Mouse (Mus musculus) midbrain, embryonic 10.5 days (tissue): ENCODE data around the gene Cdhr3. TPM values are rescaled to one million over a fixed set of nuclear protein-coding genes. Genes with fewer than 3 reads are reported as not detected.
A peak's percentile ranks its signal among the peaks of the same experiment; 100 is the strongest.
"Not testable (repeated sequence)": the region's sequence is repeated elsewhere in the genome, so short reads cannot be mapped to it uniquely, and the experiment has no call there.

Experiments used
- DNase-seq: peaks from one replicate; pipeline ENCODE4 v3.0.0-alpha.2; 2017; ENCODE audit warnings: low spot score
- H3K27ac ChIP-seq: fragments of 300-500 bp; sonication (generic); replicated peaks from 2 replicates; pipeline ENCODE4 v1.5.1; 2016; ENCODE audit warnings: mild to moderate bottlenecking
- H3K27me3 ChIP-seq: fragments of 300-500 bp; sonication (generic); 2 replicates; pipeline ENCODE4 v1.6.1; 2016; ENCODE audit warnings: low read depth, mild to moderate bottlenecking; ENCODE audit not compliant: poor library complexity, severe bottlenecking
- H3K36me3 ChIP-seq: fragments of 300-500 bp; sonication (generic); 2 replicates; pipeline ENCODE4 v1.6.1; 2016; ENCODE audit warnings: mild to moderate bottlenecking, moderate library complexity
- H3K4me1 ChIP-seq: fragments of 300-500 bp; sonication (generic); 2 replicates; pipeline ENCODE4 v1.6.1; 2016
- H3K4me3 ChIP-seq: fragments of 300-500 bp; sonication (generic); 2 replicates; pipeline ENCODE4 v1.5.1; 2016; ENCODE audit warnings: mild to moderate bottlenecking, moderate library complexity
- H3K9me3 ChIP-seq: fragments of 300-500 bp; sonication (generic); replicated peaks from 2 replicates; pipeline ENCODE4 v1.6.1; 2016; ENCODE audit warnings: mild to moderate bottlenecking
- WGBS: fragments of 180-500 bp; shearing (Covaris S2); methylation state at CpG from one replicate; pipeline ENCODE4 v1.1.7; 2016; 5-methylcytosine and 5-hydroxymethylcytosine counted together
- polyA plus RNA-seq: library from polyadenylated mRNA; unstranded; fragments of >200 nt; fragmentation: Nextera tagmentation; extraction: Ambion mirVana; gene quantifications from 2 replicates; pipeline ENCODE4 v1.2.1, GENCODE M21; 2016

The Cdhr3 gene
- polyA plus RNA-seq, 1 experiment from 2014 or later = not detected

DNA sequence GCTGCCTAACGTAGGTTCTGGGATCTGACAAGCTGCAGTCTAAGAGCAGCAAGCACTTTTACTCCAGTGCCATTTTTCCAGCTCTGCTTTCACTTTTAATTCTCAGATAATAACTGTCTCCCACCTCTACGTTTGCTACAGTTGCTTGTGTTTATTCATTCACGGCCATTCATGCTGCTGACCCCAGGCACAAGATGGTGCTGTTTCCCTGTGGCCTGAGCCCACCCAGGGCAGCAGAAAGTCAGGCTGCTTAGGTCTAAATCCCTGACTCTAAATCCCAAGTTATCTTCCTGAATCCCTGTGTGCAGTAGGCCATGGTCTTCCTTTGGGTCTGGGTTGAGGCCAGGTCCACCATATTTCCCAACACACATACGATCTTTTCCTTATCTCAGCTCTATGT lies 26.3 kb downstream of the Cdhr3 start:
- 70% methylated on average over 4 of the region's 4 CpGs for WGBS
- Histone ChIP-seq H3K36me3 (no peaks in the 10 kb centered on the region), H3K9me3 (0 out of 2 replicates have a peak, but pooled peaks cover 4% of the 10 kb centered on the region), H3K4me1 (peaks cover 15% of the 10 kb centered on the region), H3K27ac (no peak overlapping the region), H3K4me3 (no peak overlapping the region), H3K27me3 (no peaks in the 10 kb centered on the region)
- DNase-seq = no peak

DNA sequence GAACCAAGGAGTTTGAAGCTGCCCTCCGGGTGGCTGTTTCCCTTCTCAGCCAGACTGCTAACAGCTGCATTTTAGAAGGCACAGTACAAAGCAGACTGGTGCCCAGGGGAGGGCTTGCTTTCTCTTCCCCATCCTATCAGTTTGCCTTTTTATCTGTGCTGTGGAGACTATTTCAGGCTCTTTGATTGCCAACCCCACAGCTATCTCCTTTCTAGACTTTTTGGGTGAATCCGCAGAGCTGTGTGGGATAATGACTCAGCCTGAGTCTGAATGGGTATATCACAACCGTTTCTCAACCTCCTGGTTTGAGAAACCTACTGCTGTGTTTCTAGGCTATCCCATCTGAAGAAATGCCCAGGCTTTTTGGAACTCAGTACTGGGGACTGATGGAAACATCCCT lies 27.5 kb downstream of the Cdhr3 start:
- 75% methylated on average over 3 of the region's 3 CpGs for whole genome bisulfite sequencing
- Histone ChIP-seq H3K27me3 (no peaks in the 10 kb centered on the region), H3K4me1 (peaks cover 20% of the 10 kb centered on the region), H3K4me3 (no peak overlapping the region), H3K27ac (no peak overlapping the region), H3K9me3 (no peaks in the 10 kb centered on the region), H3K36me3 (no peaks in the 10 kb centered on the region)
- DNase-seq = no peak

DNA sequence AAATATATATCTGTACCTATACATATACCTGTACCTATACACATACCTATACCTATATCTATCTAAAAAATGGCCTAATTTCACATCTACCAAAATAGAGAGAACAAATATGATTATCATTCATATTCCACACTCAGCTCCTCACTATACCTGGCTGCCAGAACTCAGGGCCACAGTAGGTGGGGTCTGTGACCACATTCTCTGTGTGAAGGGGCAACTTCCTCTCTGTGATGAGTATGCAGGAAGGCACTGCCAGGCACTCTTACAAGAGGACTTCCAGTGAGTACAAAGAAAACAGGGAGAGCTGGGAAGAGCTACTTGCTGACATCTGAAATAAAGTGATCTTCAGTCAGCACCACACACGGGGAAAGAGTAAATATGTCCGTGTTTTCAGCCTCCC lies 28.4 kb downstream of the Cdhr3 start:
- H3K36me3 ChIP-seq = no peaks in the 10 kb centered on the region
- DNase-seq = no peak
- no peak overlapping the region for H3K27ac ChIP-seq
- H3K9me3 ChIP-seq = no peaks in the 10 kb centered on the region
- H3K27me3 ChIP-seq = no peaks in the 10 kb centered on the region
- H3K4me3 ChIP-seq = no peak overlapping the region
- WGBS = 77% methylated on average over 2 of the region's 2 CpGs
- peaks cover 22% of the 10 kb centered on the region for H3K4me1 ChIP-seq

DNA sequence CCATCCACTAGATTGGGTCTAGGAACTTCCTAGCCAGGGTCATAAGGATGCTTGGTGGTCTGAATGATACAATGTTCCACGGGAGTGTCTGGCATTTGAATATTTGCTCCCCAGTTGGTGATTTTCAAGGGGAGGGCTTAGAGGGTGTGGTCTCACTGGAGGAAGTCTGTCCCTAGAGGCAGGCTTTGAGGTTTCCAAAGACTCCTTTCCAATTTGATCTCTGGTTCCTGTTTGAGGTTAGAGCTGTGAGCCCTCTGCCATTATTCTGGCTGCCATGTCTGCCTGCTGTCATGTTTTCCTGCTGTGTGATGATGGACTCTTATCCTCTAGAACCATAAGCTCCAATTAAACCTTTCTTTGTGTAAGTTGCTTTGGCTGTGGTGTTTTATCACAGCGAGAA lies 29.4 kb downstream of the Cdhr3 start:
- H3K4me1 ChIP-seq = peaks cover 25% of the 10 kb centered on the region
- 83% methylated on average over 2 of the region's 2 CpGs for WGBS
- no peaks in the 10 kb centered on the region for H3K36me3 ChIP-seq
- H3K27ac ChIP-seq = no peak overlapping the region
- H3K4me3 ChIP-seq = no peak overlapping the region
- no peaks in the 10 kb centered on the region; the same call in 1 of the 2 replicates for H3K27me3 ChIP-seq
- DNase-seq = no peak
- no peaks in the 10 kb centered on the region for H3K9me3 ChIP-seq

DNA sequence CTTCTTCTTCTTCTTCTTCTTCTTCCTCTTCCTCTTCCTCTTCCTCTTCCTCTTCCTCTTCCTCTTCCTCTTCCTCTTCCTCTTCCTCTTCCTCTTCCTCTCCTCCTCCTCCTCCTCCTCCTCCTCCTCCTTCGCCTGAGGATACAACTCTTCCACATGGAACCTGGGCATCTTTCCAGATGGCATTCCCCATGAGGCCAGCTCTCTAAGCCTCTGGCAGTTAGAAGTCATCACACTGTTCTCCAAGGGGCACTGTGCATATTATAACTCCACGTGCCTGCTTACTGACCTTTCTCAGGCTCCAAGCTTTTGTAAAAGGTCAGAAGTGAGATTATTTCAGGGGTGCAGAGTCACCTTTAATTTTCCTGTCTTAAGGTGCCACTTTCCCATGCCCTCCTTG lies 30.3 kb downstream of the Cdhr3 start:
- DNase-seq, H3K9me3 ChIP-seq, H3K27me3 ChIP-seq, H3K36me3 ChIP-seq, H3K4me3 ChIP-seq, H3K27ac ChIP-seq: not testable (repeated sequence)
- WGBS = 81% methylated on average over 2 of the region's 2 CpGs
- peaks cover 34% of the 10 kb centered on the region for H3K4me1 ChIP-seq

DNA sequence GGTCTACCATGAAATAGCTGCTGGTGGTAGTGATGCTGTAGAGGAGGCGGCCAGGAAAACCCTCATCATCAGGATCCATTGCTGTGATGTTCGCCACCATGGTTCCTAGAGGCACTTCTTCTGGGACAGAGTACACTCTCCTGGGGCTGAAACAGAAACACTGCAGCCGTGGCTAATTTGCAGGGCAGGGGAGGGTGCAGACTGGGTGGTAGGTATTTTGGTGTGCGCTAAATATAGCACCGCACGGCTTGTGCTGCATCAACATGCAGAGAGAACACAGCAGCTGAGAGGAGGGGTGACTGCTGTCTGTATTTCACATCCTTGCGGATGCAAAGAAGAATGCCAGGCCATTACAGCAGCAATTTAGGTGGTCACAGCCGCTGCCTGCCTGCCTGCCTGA lies 31.0 kb downstream of the Cdhr3 start:
- WGBS = 70% methylated on average over 8 of the region's 8 CpGs
- DNase-seq = no peak
- Histone ChIP-seq H3K4me3 (no peak overlapping the region), H3K9me3 (no peaks in the 10 kb centered on the region), H3K4me1 (peaks cover 41% of the 10 kb centered on the region), H3K27ac (peak overlapping the region; percentile 60), H3K36me3 (no peaks in the 10 kb centered on the region), H3K27me3 (no peaks in the 10 kb centered on the region; the same call in 1 of the 2 replicates)

DNA sequence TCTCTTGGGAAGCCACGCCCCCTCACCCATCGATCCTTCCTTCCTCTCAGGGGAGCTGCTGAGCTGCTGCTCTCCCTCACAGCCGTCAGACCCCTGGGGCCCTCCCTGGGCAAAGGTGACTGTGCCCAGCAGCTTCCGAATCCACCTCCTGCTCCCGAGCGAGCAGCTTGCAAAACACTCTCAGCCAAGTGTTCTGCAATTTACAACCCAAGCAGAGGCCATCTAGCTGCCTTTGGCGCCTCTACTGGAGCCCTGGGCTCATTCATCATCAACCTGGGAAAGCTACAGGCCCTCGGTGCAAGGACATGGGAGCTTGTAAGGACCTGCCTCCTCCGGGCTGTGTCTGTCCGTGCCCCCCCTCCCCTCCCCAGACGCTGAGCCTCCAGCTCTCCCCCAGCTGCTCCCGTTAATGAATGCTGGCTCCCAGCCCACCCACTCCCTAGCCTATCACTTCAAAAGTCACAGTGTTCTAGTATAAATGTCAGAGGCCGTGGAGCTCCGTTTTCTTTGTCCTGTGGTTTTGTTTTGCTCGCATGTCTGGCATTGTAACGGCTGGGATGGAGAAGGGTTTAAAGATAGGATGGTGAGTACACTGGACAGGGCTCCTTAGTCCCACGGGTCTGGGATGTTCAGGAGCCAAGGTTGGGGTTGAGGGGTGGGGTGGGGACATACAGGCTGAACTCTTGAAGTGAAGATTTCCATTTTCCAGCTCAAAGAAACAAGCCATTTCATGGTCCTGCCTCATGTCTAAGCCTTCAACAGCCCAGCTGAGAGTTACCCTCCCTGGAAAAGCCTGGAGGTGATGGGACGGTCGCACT lies 35.2 kb downstream of the Cdhr3 start:
- WGBS = 15% methylated on average over 19 of the region's 19 CpGs
- no peaks in the 10 kb centered on the region for H3K36me3 ChIP-seq
- peak overlapping the region; percentile 86 for H3K27ac ChIP-seq
- peaks cover 55% of the 10 kb centered on the region for H3K4me1 ChIP-seq
- peak overlapping the region; percentile 42 for H3K4me3 ChIP-seq
- no peaks in the 10 kb centered on the region; the same call in 1 of the 2 replicates for H3K27me3 ChIP-seq
- no peaks in the 10 kb centered on the region for H3K9me3 ChIP-seq
- peak; percentile 65 for DNase-seq

DNA sequence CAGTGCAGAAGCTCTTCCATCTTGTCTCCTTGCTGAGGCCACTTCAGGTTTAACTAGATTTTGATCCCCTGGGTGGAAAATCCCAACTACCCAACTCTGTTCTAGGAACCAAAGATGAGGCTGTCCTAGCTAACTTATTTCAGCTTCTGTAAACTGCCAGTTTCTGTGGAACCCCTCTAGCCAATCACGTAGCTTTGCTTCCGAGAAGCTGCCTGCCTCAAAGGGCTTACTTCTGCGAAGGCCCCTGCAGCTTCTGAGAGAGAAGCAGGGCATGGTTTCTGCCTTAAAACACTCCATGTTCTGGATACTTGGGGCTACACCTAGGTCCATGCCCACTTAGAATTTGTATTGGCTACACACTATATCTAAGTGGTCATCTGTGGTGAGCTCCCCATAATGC lies 36.1 kb downstream of the Cdhr3 start:
- Histone ChIP-seq H3K9me3 (no peaks in the 10 kb centered on the region), H3K36me3 (no peaks in the 10 kb centered on the region), H3K27me3 (no peaks in the 10 kb centered on the region; the same call in 1 of the 2 replicates), H3K27ac (no peak overlapping the region), H3K4me3 (no peak overlapping the region), H3K4me1 (peaks cover 49% of the 10 kb centered on the region)
- no peak for DNase-seq
- WGBS = 52% methylated on average over 3 of the region's 3 CpGs

DNA sequence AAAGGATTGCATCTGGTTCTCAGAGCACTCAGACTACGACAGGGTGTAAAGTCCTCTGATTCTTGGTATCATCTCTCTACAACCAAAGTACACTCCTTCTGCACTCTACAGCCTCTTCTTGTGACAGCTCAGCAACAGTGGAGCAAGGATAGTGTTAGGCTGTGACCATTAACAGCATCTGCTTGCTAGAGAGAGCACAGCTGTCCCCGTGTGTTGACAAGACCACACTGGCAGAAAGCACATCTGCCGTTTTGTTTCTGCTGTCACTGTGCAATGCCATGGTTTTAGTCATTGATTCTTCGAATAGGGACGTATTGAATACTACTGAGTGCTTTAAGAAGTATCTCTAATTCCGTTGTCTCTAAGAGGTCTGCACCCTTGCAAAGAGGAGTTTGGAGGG lies 36.6 kb downstream of the Cdhr3 start:
- no peaks in the 10 kb centered on the region; the same call in none of the 2 replicates for H3K27me3 ChIP-seq
- H3K9me3 ChIP-seq = no peaks in the 10 kb centered on the region
- peaks cover 46% of the 10 kb centered on the region for H3K4me1 ChIP-seq
- H3K4me3 ChIP-seq = no peak overlapping the region
- DNase-seq = no peak
- WGBS = 82% methylated on average over 6 of the region's 6 CpGs
- no peaks in the 10 kb centered on the region for H3K36me3 ChIP-seq
- H3K27ac ChIP-seq = no peak overlapping the region

DNA sequence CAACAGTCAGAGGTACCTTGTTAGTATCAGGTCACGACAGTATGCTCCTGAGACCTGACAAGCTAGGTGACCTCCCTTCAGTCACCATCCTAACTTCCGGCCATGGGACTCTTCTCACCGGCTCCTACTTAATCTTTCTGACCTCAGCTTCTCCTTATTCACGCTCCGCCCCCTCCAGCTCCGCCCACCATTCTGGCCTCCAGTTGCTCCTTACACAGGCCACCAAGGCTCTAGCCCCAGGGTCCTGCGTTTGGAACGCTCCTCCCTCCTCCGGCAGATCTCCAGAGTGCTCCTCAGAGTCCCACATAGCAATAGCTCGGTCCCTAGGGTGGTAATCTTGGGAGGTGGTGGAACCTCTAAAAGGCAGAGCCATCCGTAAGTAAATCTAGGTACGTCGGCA lies 38.9 kb downstream of the Cdhr3 start:
- DNase-seq = no peak
- Histone ChIP-seq H3K9me3 (no peaks in the 10 kb centered on the region), H3K27me3 (no peaks in the 10 kb centered on the region; the same call in none of the 2 replicates), H3K4me1 (peaks cover 39% of the 10 kb centered on the region), H3K27ac (0 out of 2 replicates have a peak overlapping the region, but pooled peaks have one; percentile 55), H3K4me3 (no peak overlapping the region), H3K36me3 (no peaks in the 10 kb centered on the region)
- WGBS = 68% methylated on average over 13 of the region's 13 CpGs

DNA sequence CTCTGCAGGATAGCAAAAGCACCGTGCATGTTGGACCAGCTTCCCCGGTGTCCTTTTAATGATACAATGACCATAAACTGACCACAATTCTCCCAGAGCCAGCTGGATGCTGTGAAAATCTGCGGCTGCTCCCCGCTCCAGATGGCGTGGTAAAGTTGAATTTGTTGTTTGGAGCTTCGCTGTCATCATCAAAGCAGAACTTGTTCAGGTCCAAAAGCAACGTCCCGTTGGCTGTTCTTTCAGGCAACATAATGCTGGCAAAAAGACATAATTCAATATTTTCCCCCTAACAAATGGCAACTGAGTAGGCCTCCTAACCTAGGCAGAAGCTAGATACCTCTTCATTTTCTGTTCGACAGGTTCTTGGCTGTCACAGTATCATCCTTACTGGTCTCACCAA lies 39.4 kb downstream of the Cdhr3 start:
- no peaks in the 10 kb centered on the region for H3K36me3 ChIP-seq
- 92% methylated on average over 9 of the region's 9 CpGs for WGBS
- no peak for DNase-seq
- H3K27ac ChIP-seq = no peak overlapping the region
- H3K9me3 ChIP-seq = no peaks in the 10 kb centered on the region
- peaks cover 36% of the 10 kb centered on the region for H3K4me1 ChIP-seq
- no peaks in the 10 kb centered on the region; the same call in none of the 2 replicates for H3K27me3 ChIP-seq
- no peak overlapping the region for H3K4me3 ChIP-seq

DNA sequence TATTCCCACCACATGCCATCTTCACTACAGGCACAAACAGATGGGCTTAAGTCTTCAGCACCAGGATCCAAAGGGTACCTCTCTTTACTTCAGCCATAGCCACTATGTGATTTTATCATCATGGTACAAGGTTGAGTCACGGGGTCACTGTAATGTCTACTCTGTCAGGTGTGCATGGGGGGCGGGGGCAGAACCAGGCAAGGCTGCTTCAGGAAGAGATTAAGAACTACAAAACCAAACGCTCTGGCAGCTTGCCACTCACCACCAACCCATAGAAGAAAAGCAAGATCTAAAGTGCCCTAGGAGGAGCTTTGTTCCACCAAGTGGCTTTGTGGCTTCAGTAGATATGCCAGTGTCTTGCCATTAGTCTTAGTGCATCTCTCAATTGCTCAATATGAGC lies 44.3 kb downstream of the Cdhr3 start:
- no peaks in the 10 kb centered on the region for H3K9me3 ChIP-seq
- no peak for DNase-seq
- no peaks in the 10 kb centered on the region for H3K36me3 ChIP-seq
- no peak overlapping the region for H3K27ac ChIP-seq
- H3K4me1 ChIP-seq = peaks cover 16% of the 10 kb centered on the region
- WGBS = 89% methylated on average over 3 of the region's 3 CpGs
- no peak overlapping the region for H3K4me3 ChIP-seq
- H3K27me3 ChIP-seq = no peaks in the 10 kb centered on the region; the same call in 1 of the 2 replicates

DNA sequence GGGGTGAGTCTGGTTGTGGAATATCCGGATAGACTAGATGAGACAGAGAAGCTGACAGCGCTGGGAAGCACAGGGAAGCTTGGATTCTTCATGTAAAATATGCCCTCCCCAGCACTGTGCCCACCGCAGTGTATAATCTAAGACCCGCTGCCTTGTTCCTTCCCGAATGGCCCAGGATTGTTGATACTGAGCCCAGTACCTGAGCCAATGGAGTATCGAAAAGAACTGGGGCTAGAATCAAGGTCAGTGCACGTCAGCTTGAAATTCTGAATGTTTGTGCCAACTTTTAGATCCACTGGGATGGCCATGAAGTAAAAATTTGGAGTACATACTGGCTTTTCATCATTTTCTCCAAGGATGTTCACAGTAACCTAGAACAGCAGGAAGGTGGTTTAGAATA lies 46.2 kb downstream of the Cdhr3 start:
- Histone ChIP-seq H3K4me1 (peaks cover 13% of the 10 kb centered on the region), H3K27ac (no peak overlapping the region), H3K36me3 (no peaks in the 10 kb centered on the region), H3K4me3 (no peak overlapping the region), H3K27me3 (no peaks in the 10 kb centered on the region; the same call in none of the 2 replicates), H3K9me3 (no peaks in the 10 kb centered on the region)
- WGBS = 83% methylated on average over 7 of the region's 7 CpGs
- DNase-seq = no peak
